Mouse (Mus musculus) G1E (cell line): ENCODE measurements around the gene Traip.

Experiments used
- CTCF ChIP-seq: IDR thresholded peaks from 2 replicates; pipeline ENCODE4 v1.5.1; 2012; ENCODE audit warnings: low read depth, low read length, inconsistent platforms, mixed read lengths
- GATA1 ChIP-seq: IDR thresholded peaks from 2 replicates; pipeline ENCODE4 v1.6.1; 2012; ENCODE audit warnings: borderline replicate concordance, low read length, inconsistent platforms, mixed read lengths
- GATA2 ChIP-seq: IDR thresholded peaks from 2 replicates; pipeline ENCODE4 v1.6.1; 2012; ENCODE audit warnings: low read depth, low read length, inconsistent platforms, borderline replicate concordance
- POLR2AphosphoS5 ChIP-seq: IDR thresholded peaks from 2 replicates; pipeline ENCODE4 v1.6.1; 2012; ENCODE audit warnings: low read depth, low read length, inconsistent platforms; ENCODE audit not compliant: insufficient replicate concordance
- TAL1 ChIP-seq: conservative IDR thresholded peaks from 2 replicates; pipeline ENCODE4 v1.6.1; 2012; ENCODE audit warnings: low read depth, low read length, inconsistent platforms, mixed read lengths

- TF ChIP-seq CTCF (no peak), GATA1 (no peak), GATA2 (no peak), POLR2AphosphoS5 (no peak), TAL1 (no peak)
Observed at GRCm38 (mm10) chr9:107959896-107960295, 10.0 kb downstream of the Traip start.
